Mouse (Mus musculus) testis, adult 2 months (tissue): ENCODE measurements around the gene Slc39a10.

Experiments
- CTCF ChIP-seq: fragments of 200-500 bp; IDR thresholded peaks from 2 replicates; pipeline ENCODE4 v1.5.1; 2012; ENCODE audit warnings: low read depth, mild to moderate bottlenecking, inconsistent platforms, low read length, moderate library complexity; ENCODE audit not compliant: control insufficient read depth, insufficient read depth, insufficient replicate concordance
- POLR2A ChIP-seq: fragments of 200-500 bp; IDR thresholded peaks from 2 replicates; pipeline ENCODE4 v1.6.1; 2012; ENCODE audit warnings: low read depth, mild to moderate bottlenecking, inconsistent platforms, low read length, moderate library complexity; ENCODE audit not compliant: control insufficient read depth

DNA sequence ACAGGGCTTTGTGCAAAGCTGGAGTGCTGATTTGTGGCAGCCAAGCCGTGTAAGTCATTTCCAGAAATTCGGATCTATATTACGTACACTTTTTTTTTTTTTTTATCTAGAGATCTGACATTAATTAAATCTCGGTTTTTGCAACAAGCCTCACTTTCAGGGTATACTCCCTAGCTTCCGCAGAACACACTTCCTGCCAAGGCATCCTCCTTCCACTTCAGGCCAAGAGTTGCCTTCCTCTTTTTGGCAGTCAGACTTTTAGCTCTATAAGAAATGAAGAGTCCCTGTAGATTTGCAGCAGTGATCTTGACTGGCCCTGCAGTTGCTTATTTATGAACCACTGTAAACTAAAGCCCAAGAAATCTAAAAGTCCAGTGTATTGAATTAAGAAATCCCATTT is 13.1 kb upstream of the Slc39a10 start:
- TF ChIP-seq CTCF, result no peak
- TF ChIP-seq POLR2A, result no peak
